Mouse (Mus musculus): Measurements from ENCODE around the gene Apobec3.

- no peak for TF ChIP-seq CTCF (IDR thresholded peaks at IDR 0.05; ENCODE audit: control insufficient read depth, insufficient read depth, insufficient replicate concordance, low read depth, low read length)
- no peak for TF ChIP-seq POLR2A (IDR thresholded peaks at IDR 0.05; ENCODE audit: control insufficient read depth, low read depth, low read length)
Measured at GRCm38 (mm10) chr15:79893824-79894123, 2.3 kb downstream of the Apobec3 start.
